ENCODE assay signal across 25 mouse cellular contexts in the genomic region with DNA sequence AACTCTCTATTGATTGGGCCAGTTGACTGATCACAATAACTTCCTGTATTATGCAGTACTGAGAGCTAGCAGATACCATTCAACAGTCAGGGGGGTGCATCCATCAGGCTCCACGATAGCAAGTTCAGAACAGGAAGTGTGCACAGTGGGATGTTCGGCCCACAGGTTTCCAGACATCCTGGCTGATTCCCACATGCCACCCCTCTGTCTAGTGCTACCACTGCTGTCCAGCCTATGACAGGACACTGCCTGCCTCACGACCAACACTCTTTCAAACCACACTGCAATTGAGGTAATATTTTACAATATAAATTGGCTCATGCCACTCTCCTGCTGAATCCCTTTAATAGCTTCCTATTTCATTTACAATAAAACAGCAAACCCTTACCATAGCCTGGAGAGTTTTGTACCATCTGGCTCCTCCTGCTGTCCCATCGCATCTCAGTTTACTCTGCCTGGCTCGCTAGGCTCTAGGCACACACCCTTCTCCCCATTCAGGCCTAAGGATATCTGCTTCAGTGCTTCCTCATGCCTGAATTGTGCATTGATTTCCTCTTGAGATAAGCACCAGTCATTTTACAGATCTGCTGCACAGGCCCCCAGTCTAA.
DNase-seq lines count a peak whose midpoint lies in the region; ATAC-seq and TF ChIP-seq lines count a peak whose summit lies in the region.
"Had no signal": no experiment of that assay in that cellular context is flagged by ENCODE, and none has a peak within 500 bp of the region (broad histone marks: within the 10 kb centered on the region; RNA-seq: fewer than 3 reads in every experiment).

No protein-coding gene starts in this region.

- ATAC-seq in cerebellum, adult (ENCODE audit: insufficient number of reproducible peaks, low FRiP score, low TSS enrichment) = peak; percentile 81
- peak; percentile 64 for ATAC-seq in forebrain, embryonic 16.5 days
- no peak for ATAC-seq in forebrain, embryonic 12.5 days (ENCODE audit: low FRiP score)
- ATAC-seq: activated CD4-positive, CD25-positive, alpha-beta regulatory T cell, adult 4 months; intestine, embryonic 15.5 days; lung, postnatal 0 days had no signal

- H3K27me3 ChIP-seq in forebrain, embryonic 16.5 days (replicated peaks; ENCODE audit: control insufficient read depth, insufficient read depth, low read length) = no peaks in the 10 kb centered on the region
- H3K27me3 ChIP-seq in forebrain, embryonic 12.5 days = no peaks in the 10 kb centered on the region
- H3K27me3 ChIP-seq: embryonic facial prominence, embryonic 12.5 days; hindbrain, embryonic 12.5 days; intestine, embryonic 15.5 days; limb, embryonic 15.5 days; liver, embryonic 15.5 days; midbrain, embryonic 12.5 days; stomach, embryonic 15.5 days had no signal

- DNase-seq in cerebellum, postnatal 14 days = no peak
- peak; percentile 19 to 22 for DNase-seq in layer of hippocampus, adult 2 months (ENCODE audit: low spot score in 2 of 2)
- no peak for DNase-seq in layer of hippocampus, adult 9-10 months (ENCODE audit: low spot score)
- DNase-seq in cerebellum, postnatal 36 days = peak; percentile 39 to 40
- no peak for DNase-seq in thymus, postnatal 36 days
- DNase-seq: adrenal gland, postnatal 25 days; gastrocnemius, postnatal 36 days; heart, postnatal 10 days; kidney, adult 9 months; kidney, postnatal 25 days; thymus, adult 2 months had no signal

- no peak overlapping the region for H3K4me3 ChIP-seq in forebrain, embryonic 16.5 days (replicated peaks; ENCODE audit: low read length)
- H3K4me3 ChIP-seq in forebrain, embryonic 12.5 days (replicated peaks) = no peak overlapping the region
- H3K4me3 ChIP-seq in layer of hippocampus, adult 2 months = no peak overlapping the region
- H3K4me3 ChIP-seq: embryonic facial prominence, embryonic 12.5 days; erythroblast, embryonic 14.5 days; heart, embryonic 10.5 days; hindbrain, embryonic 12.5 days; intestine, embryonic 15.5 days; limb, embryonic 15.5 days; liver, embryonic 15.5 days; midbrain, embryonic 12.5 days; stomach, embryonic 15.5 days had no signal

- no peak overlapping the region for H3K4me2 ChIP-seq in forebrain, embryonic 16.5 days (ENCODE audit: low read length)
- no peak overlapping the region for H3K4me2 ChIP-seq in forebrain, embryonic 12.5 days
- H3K4me2 ChIP-seq: embryonic facial prominence, embryonic 12.5 days; hindbrain, embryonic 12.5 days; intestine, embryonic 15.5 days; limb, embryonic 15.5 days; liver, embryonic 15.5 days; midbrain, embryonic 12.5 days; stomach, embryonic 15.5 days had no signal

- TF ChIP-seq CTCF in layer of hippocampus, adult 2 months (conservative IDR thresholded peaks at IDR 0.05) = 0 out of 2 replicates have a peak, but pooled peaks have one; percentile 7

- 71% methylated on average over 5 of the region's 5 CpGs for WGBS in forebrain, embryonic 16.5 days
- WGBS in forebrain, embryonic 12.5 days = 88% methylated on average over 5 of the region's 5 CpGs

- H3K4me1 ChIP-seq in forebrain, embryonic 16.5 days (replicated peaks; ENCODE audit: control insufficient read depth, insufficient read depth, low read length) = 0 out of 2 replicates have a peak, but pooled peaks cover 4% of the 10 kb centered on the region
- H3K4me1 ChIP-seq in forebrain, embryonic 12.5 days = no peaks in the 10 kb centered on the region
- H3K4me1 ChIP-seq: embryonic facial prominence, embryonic 12.5 days; heart, embryonic 10.5 days; hindbrain, embryonic 12.5 days; intestine, embryonic 15.5 days; limb, embryonic 15.5 days; liver, embryonic 15.5 days; midbrain, embryonic 12.5 days; stomach, embryonic 15.5 days had no signal

- H3K9ac ChIP-seq in forebrain, embryonic 16.5 days (replicated peaks; ENCODE audit: low read depth, low read length) = no peak overlapping the region
- no peak overlapping the region for H3K9ac ChIP-seq in forebrain, embryonic 12.5 days
- H3K9ac ChIP-seq: embryonic facial prominence, embryonic 12.5 days; hindbrain, embryonic 12.5 days; intestine, embryonic 15.5 days; limb, embryonic 15.5 days; liver, embryonic 15.5 days; midbrain, embryonic 12.5 days; stomach, embryonic 15.5 days had no signal

- H3K9me3 ChIP-seq in forebrain, embryonic 16.5 days (ENCODE audit: control insufficient read depth, low read length) = no peaks in the 10 kb centered on the region
- H3K9me3 ChIP-seq in forebrain, embryonic 12.5 days = no peaks in the 10 kb centered on the region
- H3K9me3 ChIP-seq: embryonic facial prominence, embryonic 12.5 days; heart, embryonic 10.5 days; hindbrain, embryonic 12.5 days; intestine, embryonic 15.5 days; limb, embryonic 15.5 days; liver, embryonic 15.5 days; midbrain, embryonic 12.5 days; stomach, embryonic 15.5 days had no signal

- no peak overlapping the region for H3K27ac ChIP-seq in forebrain, embryonic 16.5 days (ENCODE audit: low read length)
- no peak overlapping the region for H3K27ac ChIP-seq in forebrain, embryonic 12.5 days
- no peak overlapping the region for H3K27ac ChIP-seq in layer of hippocampus, adult 2 months
- H3K27ac ChIP-seq: embryonic facial prominence, embryonic 12.5 days; heart, embryonic 10.5 days; hindbrain, embryonic 12.5 days; intestine, embryonic 15.5 days; limb, embryonic 15.5 days; liver, embryonic 15.5 days; midbrain, embryonic 12.5 days; stomach, embryonic 15.5 days had no signal

- H3K36me3 ChIP-seq in forebrain, embryonic 16.5 days (ENCODE audit: control insufficient read depth, insufficient read depth) = no peaks in the 10 kb centered on the region
- no peaks in the 10 kb centered on the region for H3K36me3 ChIP-seq in forebrain, embryonic 12.5 days (replicated peaks)
- H3K36me3 ChIP-seq: embryonic facial prominence, embryonic 12.5 days; heart, embryonic 10.5 days; hindbrain, embryonic 12.5 days; intestine, embryonic 15.5 days; limb, embryonic 15.5 days; liver, embryonic 15.5 days; midbrain, embryonic 12.5 days; stomach, embryonic 15.5 days had no signal

Comparison
In these comparisons a context has a peak if more than half of its experiments do, and no peak if none do; other contexts are left out.
1. DNase-seq: peak in layer of hippocampus, adult 2 months (2 of 2) and cerebellum, postnatal 36 days (2 of 2); none in cerebellum, postnatal 14 days (0 of 2), layer of hippocampus, adult 9-10 months (single experiment) and thymus, postnatal 36 days (0 of 2).